Mouse (Mus musculus) heart, adult 2 months (tissue): ENCODE measurements around the gene Dtx1. TPM values are rescaled to one million over a fixed set of nuclear protein-coding genes. Genes with fewer than 3 reads are reported as not detected.

ENCODE experiments used
- DNase-seq, 2 experiments: peaks; one replicate each; pipeline ENCODE4 v3.0.0; 2021
- H3K27ac ChIP-seq: fragments of 200-600 bp; 2 replicates; pipeline ENCODE4 v1.8.1; 2022
- H3K27me3 ChIP-seq: fragments of 200-500 bp; 2 replicates; pipeline ENCODE4 v1.6.1; 2012; ENCODE audit warnings: mild to moderate bottlenecking, low read length, inconsistent platforms, mixed read lengths; ENCODE audit not compliant: control insufficient read depth, insufficient read depth
- H3K36me3 ChIP-seq: fragments of 200-500 bp; 2 replicates; pipeline ENCODE4 v1.6.1; 2012; ENCODE audit warnings: low read length, inconsistent platforms; ENCODE audit not compliant: control insufficient read depth, insufficient read depth
- H3K4me1 ChIP-seq: fragments of 200-500 bp; 2 replicates; pipeline ENCODE4 v1.6.1; 2011; ENCODE audit warnings: low read length; ENCODE audit not compliant: control insufficient read depth, insufficient read depth
- H3K4me3 ChIP-seq: fragments of 200-600 bp; 2 replicates; pipeline ENCODE4 v1.8.1; 2022
- H3K79me2 ChIP-seq: fragments of 200-500 bp; replicated peaks from 2 replicates; pipeline ENCODE4 v1.6.1; 2012; ENCODE audit warnings: mild to moderate bottlenecking, inconsistent platforms, low read length, moderate library complexity, mixed read lengths; ENCODE audit not compliant: control insufficient read depth, insufficient read depth
- H3K9ac ChIP-seq: fragments of 200-500 bp; 2 replicates; pipeline ENCODE4 v1.6.1; 2012; ENCODE audit warnings: low read depth, mild to moderate bottlenecking, control low read depth, inconsistent platforms, low read length, mixed read lengths
- CTCF ChIP-seq: fragments of 200-600 bp; IDR thresholded peaks from 2 replicates; pipeline ENCODE4 v1.8.1; 2022; ENCODE audit warnings: antibody characterized with exemption, mild to moderate bottlenecking, moderate library complexity
- EP300 ChIP-seq: fragments of 200-500 bp; IDR thresholded peaks from 2 replicates; pipeline ENCODE4 v1.6.1; 2011; ENCODE audit warnings: low read depth, low read length, control low read depth; ENCODE audit not compliant: insufficient read depth
- POLR2A ChIP-seq: fragments of 200-500 bp; IDR thresholded peaks from 2 replicates; pipeline ENCODE4 v1.6.1; 2011; ENCODE audit warnings: mild to moderate bottlenecking, low read depth, low read length, control low read depth; ENCODE audit not compliant: insufficient read depth
- WGBS: fragments of 180-500 bp; shearing (Covaris S2); methylation state at CpG from one replicate; pipeline ENCODE4 v1.1.7; 2018; 5-methylcytosine and 5-hydroxymethylcytosine counted together
- intact Hi-C: fragments of 180-260 bp; cut with DNase I; formaldehyde crosslinking; loops from one replicate; pipeline ENCODE4 v1.15.1; 2025
- polyA plus RNA-seq: library from polyadenylated mRNA; depleted of rRNA; stranded (reverse); fragments of >200 nt; gene quantifications from 2 replicates; pipeline ENCODE4 v1.2.3, GENCODE M21; 2012
- total RNA-seq, 2 experiments: library from RNA; stranded (reverse); gene quantifications; 2 replicates each; pipeline ENCODE4 v1.2.3; 2021

Gene Dtx1
- total and polyA plus RNA-seq, 3 experiments = 2.1 to 4.2 (median 2.7) TPM

GRCm38 (mm10) chr5:120647814-120648491 is 63.8 kb downstream of the Dtx1 start:
- no peaks in the 10 kb centered on the region for H3K36me3 ChIP-seq
- no peak overlapping the region for H3K9ac ChIP-seq
- no peak for TF ChIP-seq EP300
- TF ChIP-seq POLR2A = no peak
- TF ChIP-seq CTCF = no peak
- no peak overlapping the region for H3K27ac ChIP-seq
- WGBS = 21% methylated on average over 12 of the region's 12 CpGs
- 0 out of 2 replicates have a peak, but pooled peaks cover 1% of the 10 kb centered on the region for H3K4me1 ChIP-seq
- DNase-seq = no peak
- H3K79me2 ChIP-seq = no peaks in the 10 kb centered on the region
- H3K4me3 ChIP-seq = no peak overlapping the region
- intact Hi-C loops = no loop called here
- peaks cover 4% of the 10 kb centered on the region for H3K27me3 ChIP-seq

GRCm38 (mm10) chr5:120647361-120647760 is 64.4 kb downstream of the Dtx1 start:
- H3K36me3 ChIP-seq = no peaks in the 10 kb centered on the region
- TF ChIP-seq CTCF (no peak), POLR2A (no peak), EP300 (no peak)
- peaks cover 4% of the 10 kb centered on the region for H3K27me3 ChIP-seq

GRCm38 (mm10) chr5:120645851-120646250 is 65.9 kb downstream of the Dtx1 start:
- H3K9ac ChIP-seq = no peak overlapping the region
- H3K79me2 ChIP-seq = no peaks in the 10 kb centered on the region
- H3K27ac ChIP-seq = no peak overlapping the region
- H3K4me1 ChIP-seq = 0 out of 2 replicates have a peak, but pooled peaks cover 1% of the 10 kb centered on the region
- TF ChIP-seq POLR2A = no peak
- TF ChIP-seq EP300 = no peak
- TF ChIP-seq CTCF = no peak
- no peak for DNase-seq
- H3K36me3 ChIP-seq = no peaks in the 10 kb centered on the region
- intact Hi-C loops = no loop called here
- WGBS = 21% methylated on average over 6 of the region's 6 CpGs
- no peak overlapping the region for H3K4me3 ChIP-seq
- peaks cover 4% of the 10 kb centered on the region for H3K27me3 ChIP-seq

More at GRCm38 (mm10) chr5:120647361-120647760, 64.4 kb downstream of the Dtx1 start:
- no peak for DNase-seq
- intact Hi-C loops = no loop called here
- no peaks in the 10 kb centered on the region for H3K79me2 ChIP-seq
- no peak overlapping the region for H3K27ac ChIP-seq
- whole genome bisulfite sequencing = 59% methylated on average over 4 of the region's 4 CpGs
- no peak overlapping the region for H3K9ac ChIP-seq
- 0 out of 2 replicates have a peak, but pooled peaks cover 1% of the 10 kb centered on the region for H3K4me1 ChIP-seq
- no peak overlapping the region for H3K4me3 ChIP-seq

GRCm38 (mm10) chr5:120644227-120644626 is 67.5 kb downstream of the Dtx1 start:
- no peak for TF ChIP-seq POLR2A
- no peak for TF ChIP-seq EP300
- TF ChIP-seq CTCF = no peak
- no peak overlapping the region for H3K4me3 ChIP-seq
- H3K27me3 ChIP-seq = peaks cover 3% of the 10 kb centered on the region
- DNase-seq = no peak
- intact Hi-C loops = no loop called here
- no peaks in the 10 kb centered on the region for H3K79me2 ChIP-seq
- WGBS = 38% methylated on average over 3 of the region's 3 CpGs
- H3K4me1 ChIP-seq = peaks cover 3% of the 10 kb centered on the region; the same call in 1 of the 2 replicates
- H3K36me3 ChIP-seq = no peaks in the 10 kb centered on the region
- no peak overlapping the region for H3K27ac ChIP-seq
- no peak overlapping the region for H3K9ac ChIP-seq

DNA sequence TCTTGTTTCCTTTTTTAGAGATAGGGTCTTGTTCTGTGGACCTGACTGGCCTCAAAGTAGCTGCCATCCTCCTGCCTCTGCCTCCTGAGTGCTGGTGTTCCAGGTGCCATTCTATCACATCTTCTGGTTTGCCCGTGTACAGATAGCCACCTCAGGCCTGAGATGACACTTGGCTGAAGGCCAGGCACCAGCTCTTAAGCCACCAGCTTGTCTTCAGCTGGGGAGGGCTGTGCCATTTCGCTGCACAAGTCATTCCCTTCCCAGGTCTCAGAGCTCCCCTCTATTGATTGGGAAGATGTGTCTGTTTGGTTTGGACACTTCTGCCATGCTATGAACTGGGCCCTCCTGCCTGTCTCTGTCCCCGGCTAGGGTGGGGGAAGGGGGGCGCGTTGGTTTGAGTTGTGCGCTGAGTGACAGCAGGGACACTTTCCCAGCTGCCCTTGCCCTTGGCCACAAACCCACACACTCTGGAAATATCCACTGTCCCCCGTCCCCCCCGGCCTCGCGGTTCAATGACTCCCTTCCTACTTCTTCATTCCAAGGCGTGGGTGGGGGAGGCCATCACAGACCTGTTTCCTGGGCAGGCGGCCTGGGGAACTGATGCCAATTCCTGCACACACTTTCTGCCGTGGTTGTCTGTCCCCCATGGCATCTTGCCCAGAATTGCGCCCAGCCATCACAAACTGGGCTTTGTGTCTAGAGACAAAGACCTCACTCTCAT is 68.2 kb downstream of the Dtx1 start:
- no peak for TF ChIP-seq CTCF
- no peaks in the 10 kb centered on the region for H3K79me2 ChIP-seq
- no peak overlapping the region for H3K4me3 ChIP-seq
- H3K27ac ChIP-seq = no peak overlapping the region
- intact Hi-C loops = no loop called here
- H3K9ac ChIP-seq = no peak overlapping the region
- H3K4me1 ChIP-seq = peaks cover 3% of the 10 kb centered on the region; the same call in 1 of the 2 replicates
- peaks cover under 1% of the 10 kb centered on the region for H3K27me3 ChIP-seq
- 18% methylated on average over 14 of the region's 14 CpGs for WGBS
- no peak for DNase-seq
- no peaks in the 10 kb centered on the region for H3K36me3 ChIP-seq

- H3K27ac ChIP-seq = no peak overlapping the region
- H3K9ac ChIP-seq = no peak overlapping the region
- H3K27me3 ChIP-seq = no peaks in the 10 kb centered on the region
- peaks cover 1% of the 10 kb centered on the region; the same call in 1 of the 2 replicates for H3K4me1 ChIP-seq
- intact Hi-C loops = no loop called here
- H3K36me3 ChIP-seq = no peaks in the 10 kb centered on the region
- DNase-seq = no peak
- WGBS = 91% methylated on average over 7 of the region's 7 CpGs
- H3K79me2 ChIP-seq = no peaks in the 10 kb centered on the region
- TF ChIP-seq EP300 (no peak), POLR2A (no peak), CTCF (no peak)
- H3K4me3 ChIP-seq = no peak overlapping the region
Observed at GRCm38 (mm10) chr5:120640094-120640493, 71.6 kb downstream of the Dtx1 start.
